Mouse (Mus musculus) cerebellum, adult 8-10 months (tissue): ENCODE measurements around the gene Spns2.

Experiments used
- DNase-seq: peaks from one replicate; pipeline ENCODE4 v3.0.0; 2022

The Spns2 gene

GRCm38 (mm10) chr11:72408451-72409170, 81.1 kb downstream of the Spns2 start:
- DNase-seq = no peak

GRCm38 (mm10) chr11:72407574-72407973, 82.1 kb downstream of the Spns2 start:
- no peak for DNase-seq

- no peak for DNase-seq
Observed at GRCm38 (mm10) chr11:72407081-72407480, 82.6 kb downstream of the Spns2 start.

GRCm38 (mm10) chr11:72406079-72406675, 83.5 kb downstream of the Spns2 start:
- no peak for DNase-seq

- no peak for DNase-seq
Observed at GRCm38 (mm10) chr11:72405532-72405931, 84.2 kb downstream of the Spns2 start.

GRCm38 (mm10) chr11:72402969-72403368, 86.7 kb downstream of the Spns2 start:
- no peak for DNase-seq

- DNase-seq = no peak
Observed at GRCm38 (mm10) chr11:72402017-72402416, 87.7 kb downstream of the Spns2 start.
